Mouse (Mus musculus): ENCODE results near the gene Hcfc1.
A peak's percentile ranks its signal among the peaks of the same experiment; 100 is the strongest.

The Hcfc1 gene

DNA sequence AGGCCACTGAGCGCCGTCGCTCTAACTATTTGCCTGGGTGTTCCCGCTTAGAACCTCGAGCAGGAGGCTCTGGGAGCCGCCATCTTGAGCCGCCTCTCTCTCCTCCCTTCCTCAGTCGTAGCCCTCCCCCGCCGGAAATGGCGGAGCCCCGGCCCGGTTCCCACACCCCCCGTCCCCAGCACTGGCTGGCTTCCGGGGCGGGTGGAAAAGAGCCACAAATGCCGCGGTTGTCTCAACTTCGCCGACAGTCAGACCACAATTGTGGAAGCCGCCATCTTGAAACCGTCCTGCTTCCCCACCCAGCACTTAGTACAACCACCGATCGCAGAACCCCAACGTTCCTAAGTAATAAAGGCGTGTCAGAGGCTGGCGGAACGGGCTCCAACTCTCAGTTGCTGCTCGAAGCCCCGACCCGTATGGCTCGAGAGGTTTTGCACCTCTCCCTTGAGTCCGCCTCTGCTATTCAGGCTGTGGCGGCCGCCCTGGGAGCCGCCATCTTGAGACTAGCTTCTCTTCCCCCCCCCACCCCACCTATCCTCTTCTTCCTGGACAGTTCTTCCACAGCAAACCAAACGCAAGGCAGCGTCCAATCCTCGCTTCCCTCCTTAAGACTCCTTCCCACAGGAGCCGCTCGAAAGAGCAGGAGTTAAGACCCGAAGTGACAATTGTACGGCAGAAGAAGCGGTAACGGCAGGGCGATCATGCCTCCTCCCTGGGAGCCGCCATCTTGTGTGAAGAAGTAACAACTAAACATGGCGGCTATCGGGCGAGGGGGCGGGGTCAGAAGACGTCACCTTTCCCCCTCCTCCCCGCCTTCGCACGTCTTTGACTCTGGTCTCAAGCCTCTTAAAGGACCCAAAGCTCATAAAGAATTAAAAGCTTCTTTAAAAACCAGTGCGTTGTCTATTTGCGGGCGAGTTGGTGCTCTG, at the start of gene Hcfc1:
Hcfc1 (minus strand) TSS at position 110 of the 929 bp plus-strand sequence.
- peak; percentile 99 for DNase-seq

DNA sequence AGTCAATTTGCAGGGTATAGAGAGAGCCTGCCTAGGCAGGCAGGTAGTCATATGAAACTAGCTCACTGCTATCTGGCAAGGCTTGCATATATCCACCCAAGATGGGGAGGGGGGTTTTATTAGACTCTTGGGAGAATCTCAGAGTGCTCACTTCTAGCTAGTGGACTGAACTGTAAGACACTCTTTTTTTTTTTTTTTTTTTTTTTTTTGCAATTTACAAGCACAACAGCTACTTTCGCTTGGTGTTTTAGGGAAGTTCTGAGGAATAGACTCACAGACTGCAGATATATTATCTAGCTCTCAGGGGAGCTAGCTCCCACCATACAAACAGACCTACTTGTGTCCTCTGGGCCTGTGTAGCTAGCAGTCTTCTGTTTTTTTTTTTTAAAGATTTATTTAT, 48.4 kb upstream of the Hcfc1 start:
- DNase-seq: peak; percentile 39

DNA sequence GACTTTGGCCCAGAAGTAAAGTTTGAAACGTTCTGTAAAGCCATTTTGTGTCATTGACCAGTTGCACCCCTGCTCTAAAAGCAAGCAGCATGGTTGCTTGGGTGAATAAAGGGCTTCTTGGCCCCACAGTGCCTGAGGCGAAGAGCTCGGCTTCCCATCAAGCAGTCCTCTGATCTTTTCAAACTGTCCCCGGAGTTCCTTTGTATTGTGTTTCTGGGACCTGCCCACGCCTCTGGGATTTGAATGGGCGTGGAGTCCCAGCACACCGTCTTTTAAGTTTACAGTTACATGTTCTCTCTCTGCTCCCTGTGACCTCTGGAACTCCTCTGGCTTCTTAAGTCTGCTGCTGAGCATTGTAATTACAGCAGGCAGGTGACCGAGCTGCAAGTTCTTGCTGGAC, 41.9 kb upstream of the Hcfc1 start:
- peak; percentile 55 for DNase-seq

DNA sequence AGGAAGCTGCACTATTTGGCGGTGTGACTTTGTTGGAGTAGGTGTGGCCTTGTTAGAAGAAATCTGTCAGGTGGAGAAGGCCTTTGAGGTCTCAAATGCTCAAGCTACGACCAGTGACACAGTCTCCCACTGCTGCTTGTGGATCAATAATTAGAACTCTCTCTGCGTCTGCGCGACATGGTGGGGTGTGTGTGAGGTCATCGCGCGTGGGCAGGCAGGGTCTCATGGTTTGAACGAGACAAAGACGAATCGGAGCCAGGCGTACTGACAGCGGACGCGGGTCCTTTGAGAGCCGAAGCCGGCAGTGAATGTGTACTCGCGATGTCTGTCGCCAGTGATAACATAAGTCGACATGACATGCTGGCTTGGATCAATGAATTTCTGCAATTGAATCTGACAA, 40.2 kb upstream of the Hcfc1 start:
- peak; percentile 55 for DNase-seq

DNA sequence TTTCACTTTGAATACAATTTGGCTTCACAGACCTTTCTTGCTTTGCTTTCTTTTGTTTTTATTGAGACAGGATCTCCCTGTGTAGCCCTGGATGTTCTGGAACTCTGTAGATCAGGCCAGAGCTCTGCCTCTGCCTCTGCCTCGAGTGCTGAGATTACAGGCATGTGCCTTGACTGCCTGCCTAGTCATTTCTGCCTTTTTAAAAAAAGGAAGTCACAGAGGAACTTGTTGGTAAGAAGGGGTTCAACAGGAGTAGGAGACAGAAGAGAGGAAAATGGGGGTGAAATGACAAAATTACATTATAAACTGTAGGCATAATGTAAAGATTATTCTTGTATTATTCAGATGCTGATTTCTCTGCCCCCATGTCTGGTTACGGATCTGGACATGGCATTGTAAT, 37.5 kb upstream of the Hcfc1 start:
- DNase-seq: no peak

DNA sequence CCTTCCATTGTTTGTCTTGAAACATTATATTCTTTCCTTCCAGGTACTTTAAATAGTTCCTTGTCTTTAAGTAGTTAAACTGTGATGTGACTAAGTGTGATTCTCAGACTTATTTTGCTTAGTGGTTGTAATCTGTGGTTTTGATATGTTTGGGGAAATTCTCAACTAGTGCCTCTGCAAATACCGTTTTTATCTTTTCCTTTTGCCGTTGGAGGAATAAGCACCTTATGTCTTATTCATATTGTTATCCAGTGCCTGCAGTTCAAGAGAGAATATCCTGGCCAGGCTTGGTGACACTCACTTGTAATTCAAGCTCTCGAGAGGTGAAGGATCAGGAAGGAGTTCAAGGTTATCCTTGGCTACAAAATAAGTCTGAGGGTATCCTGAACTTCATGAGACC, 34.9 kb upstream of the Hcfc1 start:
- DNase-seq: no peak

DNA sequence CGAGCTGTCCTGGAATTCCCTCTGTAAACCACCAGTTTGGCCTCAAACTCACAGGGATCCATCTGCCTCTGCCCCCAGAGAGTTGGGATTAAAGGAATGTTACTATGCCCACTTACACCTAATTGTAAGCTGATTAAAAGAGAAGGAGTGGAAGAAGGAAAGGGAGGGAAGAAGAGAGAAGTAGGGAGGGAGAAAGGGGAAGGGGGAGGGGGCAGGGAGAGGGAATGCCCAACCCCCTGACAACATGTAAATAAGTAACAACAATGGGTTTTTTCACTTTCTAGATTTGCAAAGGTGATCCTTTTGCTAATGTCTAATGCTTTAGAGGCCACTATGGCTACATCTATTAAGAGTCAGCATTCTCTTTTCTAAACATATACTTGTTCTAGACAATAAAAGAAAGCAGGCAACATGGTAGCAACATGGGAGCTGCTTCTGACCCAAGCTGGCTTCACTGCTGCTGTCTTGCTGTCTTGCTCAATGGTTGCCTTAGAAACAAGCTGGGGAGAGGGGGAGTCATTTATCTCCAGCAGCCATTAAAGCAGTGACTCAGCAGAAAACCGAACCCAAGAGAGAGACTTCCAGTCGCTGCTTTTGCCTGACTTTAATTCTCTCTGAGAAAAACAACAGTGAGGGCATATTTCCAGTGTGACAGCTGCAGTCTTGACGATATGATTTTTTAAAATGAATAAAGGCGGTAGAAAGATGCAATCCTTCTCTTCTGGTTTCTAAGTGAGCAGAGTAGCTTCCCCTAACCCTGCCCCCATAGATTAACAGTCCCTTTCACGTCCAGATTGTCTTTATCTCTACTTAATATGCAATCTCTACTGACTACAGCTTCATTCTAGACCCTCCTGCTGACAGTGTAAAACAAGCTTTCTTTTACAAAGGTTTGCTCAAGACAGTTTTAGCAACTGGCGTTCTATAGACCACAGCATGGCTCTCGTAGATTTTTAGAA, 33.0 kb upstream of the Hcfc1 start:
- DNase-seq: peak; percentile 95

DNA sequence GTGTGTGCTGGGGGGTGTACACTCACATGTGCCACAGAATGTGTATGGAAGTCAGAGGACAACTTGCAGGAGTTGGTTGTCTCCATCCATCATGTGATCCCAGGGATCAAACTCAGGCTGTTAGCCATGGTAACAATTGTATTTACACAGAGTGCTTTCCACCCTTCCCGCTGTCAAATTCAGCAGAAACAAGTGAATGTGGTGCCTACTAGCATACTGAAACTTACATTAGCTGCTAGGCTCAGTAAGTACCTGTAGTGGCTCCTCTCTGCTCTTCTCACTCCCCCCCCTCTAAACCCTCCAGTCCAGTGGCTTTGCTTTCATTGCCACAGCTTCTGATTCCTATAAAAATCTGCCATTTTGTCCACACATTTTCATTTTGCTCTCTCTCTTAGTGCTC, 11.6 kb upstream of the Hcfc1 start:
- no peak for DNase-seq

DNA sequence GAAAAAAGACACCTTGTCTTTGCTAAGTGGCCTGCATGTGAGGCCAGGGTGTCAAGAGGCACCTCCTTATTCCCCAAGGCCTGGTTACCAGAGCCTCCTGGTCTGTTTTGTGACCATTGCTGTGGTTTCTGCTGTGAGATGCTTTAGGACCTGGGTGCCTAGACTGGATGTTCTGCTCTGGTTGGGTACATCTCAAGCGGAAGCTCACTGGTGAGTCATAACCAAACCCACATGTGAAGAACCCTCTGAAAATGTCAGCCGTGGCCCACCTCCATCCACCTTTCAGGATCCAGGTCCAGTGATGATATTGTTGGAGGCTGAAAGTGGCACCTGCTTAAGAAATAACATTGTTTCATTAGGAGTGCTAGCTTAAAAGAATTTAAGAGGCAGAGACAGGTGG, 10.1 kb upstream of the Hcfc1 start:
- DNase-seq: no peak

DNA sequence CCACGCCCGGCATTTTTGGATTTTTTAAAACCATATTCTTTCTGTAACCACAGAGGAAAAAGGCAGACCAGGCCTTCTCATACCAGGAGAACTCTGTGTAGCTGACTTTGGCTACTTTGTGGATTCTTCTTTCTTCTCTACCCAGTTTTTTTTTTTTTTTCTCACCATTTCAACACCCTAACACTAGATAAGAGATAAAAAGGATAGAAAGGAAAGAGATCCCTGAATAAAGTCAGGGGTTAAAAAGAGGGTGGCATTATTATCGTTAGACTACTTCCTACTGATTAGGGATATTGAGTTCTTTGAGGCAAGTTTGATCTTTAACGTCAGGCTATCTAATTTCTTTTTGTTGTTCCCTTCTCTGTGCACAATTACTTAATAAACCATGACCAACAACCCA, 6.6 kb upstream of the Hcfc1 start:
- DNase-seq: no peak

DNA sequence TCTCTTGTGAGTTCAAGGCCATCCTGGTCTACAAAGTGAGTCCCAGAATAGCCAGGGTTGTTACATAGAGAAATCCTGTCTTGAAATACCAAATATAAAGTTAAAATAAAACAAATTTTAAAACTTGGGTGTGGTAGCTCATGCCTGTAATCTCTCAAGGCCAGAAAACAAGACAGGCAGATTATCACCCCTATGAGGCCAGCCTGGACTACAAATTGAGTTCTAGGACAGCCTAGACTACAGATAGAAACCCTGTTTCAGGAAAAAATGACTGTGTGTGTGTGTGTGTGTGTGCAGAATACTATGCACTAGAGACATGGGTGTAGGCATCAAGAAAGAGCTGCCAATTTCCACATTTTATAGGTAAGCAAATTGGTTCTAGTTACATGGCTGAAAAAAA, 4.6 kb upstream of the Hcfc1 start:
- DNase-seq: no peak

DNA sequence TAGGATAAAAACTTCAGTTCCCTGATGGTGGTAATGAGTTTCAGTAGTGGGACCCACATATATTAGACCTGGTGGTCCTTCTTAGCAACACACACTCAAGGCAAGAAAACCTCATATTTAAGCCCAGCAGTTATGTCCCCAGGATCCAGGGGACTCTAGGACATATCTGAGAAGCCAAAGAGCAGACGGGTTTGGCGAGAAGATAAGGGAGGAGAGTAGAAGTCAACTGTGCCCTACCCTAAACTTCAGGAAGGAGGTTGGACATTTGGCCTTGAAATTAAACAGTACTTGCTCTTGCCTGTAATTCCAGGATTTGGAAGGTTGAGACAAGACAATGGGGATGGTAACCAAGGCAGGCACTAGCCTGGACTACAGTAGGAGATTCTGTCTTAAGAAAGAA, 3.6 kb upstream of the Hcfc1 start:
- peak; percentile 8 for DNase-seq

DNA sequence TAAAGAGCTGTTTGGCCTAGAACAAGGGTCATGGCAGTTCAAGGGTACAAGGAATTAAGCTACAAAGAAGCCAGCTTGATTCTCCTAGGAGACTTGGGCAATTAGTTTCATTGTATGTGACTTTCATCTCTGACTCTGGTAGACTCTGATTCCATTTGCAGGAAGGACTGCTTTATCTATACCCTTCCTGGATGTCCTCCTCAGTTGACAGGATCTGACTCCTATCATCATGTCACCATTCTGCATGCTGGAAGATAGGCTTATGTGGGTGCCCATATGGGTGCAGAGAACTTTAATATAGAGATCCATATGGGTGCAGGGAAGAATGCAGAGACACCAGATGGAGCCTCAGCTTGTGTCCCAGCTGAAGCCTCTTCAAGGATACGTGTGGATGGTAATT, 3.0 kb upstream of the Hcfc1 start:
- DNase-seq: peak; percentile 39

DNA sequence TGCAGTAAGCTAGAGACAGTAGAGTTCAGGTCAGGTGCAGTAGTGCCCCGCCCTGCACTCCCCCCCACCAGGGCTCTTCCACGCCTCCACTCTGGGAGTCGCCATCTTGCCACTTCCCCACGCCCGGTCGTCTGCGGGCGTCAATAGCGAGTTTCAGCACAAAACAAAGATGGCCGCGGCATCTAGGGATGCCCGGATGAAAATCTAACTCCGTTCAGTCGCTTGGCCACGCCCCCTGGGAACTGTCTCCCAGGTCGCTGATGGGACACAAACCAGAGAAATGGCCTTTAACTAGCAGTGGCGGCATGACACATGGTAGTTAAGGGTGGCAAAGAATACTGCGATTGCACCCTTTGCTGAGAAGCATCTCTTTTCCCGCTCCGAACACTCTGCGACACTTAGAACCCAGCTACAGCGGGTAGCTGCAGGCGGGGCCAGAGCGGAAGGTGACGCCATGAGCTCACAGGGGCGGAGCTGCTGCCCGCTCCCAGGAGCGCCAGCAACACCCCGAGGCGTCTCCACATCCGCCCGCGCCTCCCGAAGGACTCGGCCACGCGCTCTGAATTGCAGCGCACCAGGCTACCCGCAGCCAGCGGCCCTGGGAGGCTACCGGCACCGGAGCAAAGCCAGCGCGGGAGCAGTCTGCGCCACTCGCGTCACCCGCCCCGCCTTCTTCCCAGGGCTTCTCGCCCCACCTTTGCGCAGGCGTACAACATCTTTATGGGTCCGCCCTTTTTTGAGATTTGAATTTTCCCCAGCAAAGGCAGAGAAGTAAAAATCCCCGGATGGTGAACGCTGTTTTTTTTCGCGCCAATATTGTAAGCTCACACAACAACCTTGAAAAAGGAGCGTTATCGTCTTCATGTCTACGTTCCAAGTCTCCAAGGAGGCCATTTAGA, 1.3 kb upstream of the Hcfc1 start:
- peak; percentile 99 for DNase-seq

DNA sequence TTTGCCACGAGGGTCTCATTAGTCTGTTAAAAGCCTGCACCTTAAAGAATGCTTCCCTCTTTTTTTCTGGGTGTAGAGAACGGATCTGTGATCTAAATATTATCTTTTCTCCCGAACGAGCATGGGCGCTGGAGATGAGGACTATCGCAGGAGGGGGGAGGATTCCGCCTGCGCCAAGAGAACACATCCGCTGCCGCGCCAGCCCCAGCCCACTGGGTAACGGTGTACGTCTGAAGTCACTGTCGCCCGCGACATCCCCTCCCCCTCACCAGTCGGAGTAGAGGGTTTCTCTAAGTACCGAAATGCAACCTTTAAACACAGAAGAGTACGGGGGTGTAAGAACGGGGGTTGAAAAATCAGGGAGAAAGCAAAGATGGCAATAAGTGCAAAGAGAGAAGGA, 850 bp downstream of the Hcfc1 start:
- DNase-seq: peak; percentile 94

DNA sequence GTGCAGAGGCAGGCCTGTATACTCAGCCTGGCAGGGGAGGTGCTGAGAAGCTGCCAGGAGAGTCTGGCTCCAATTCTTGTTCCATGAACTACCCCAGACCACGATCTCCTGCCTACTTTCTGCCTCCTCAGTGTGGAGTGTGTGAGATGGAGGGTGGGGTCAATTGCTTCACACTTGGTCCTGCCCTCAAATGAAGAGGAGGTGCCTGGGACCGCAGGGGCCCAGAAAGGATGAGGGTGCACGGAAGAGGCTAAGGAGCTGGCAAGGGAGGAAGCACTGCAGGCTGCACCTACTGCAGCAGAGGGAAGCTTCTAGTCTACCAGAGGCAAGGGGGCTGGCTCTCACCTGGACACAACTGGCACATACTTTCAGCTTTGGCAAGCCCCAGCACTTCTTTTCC, 1.8 kb downstream of the Hcfc1 start:
- DNase-seq: peak; percentile 93

DNA sequence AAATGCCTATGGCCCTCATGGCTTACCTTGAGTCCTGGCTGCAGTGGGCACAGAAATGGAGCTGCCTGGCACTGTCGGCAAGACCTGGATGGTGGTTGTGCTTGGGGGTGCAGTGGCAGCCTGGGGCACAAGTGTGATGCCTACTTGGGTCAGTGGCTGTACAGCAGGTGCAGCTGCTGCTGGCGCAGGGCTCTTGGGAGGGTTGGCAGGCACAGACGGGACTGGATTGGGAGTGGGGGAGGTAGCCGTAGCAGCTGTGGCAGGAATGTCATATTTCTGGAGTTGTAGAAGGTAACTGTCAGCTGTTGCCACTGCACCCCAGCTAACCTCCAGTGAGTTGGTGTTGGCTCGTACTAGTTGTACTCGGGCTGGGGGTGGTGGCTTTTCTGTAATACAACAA, 11.2 kb downstream of the Hcfc1 start:
- no peak for DNase-seq

DNA sequence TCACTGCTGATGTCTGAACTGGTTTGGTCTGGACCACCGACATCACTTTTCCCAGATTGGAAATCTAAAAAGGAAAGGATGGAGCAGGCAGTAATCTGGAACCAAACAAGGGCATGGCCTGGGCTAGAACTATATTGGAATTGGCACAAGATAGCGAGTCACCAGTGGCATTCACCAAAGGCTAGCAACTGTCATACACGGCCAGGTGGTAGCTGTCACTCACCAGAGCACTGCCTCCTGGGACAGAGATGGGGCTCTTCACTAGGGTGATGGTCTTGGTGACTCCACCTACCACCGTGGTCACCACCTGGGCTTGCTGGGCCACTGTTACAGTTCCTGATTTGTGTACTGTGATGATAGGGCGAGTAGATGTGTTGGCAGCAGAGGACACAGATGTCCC, 13.6 kb downstream of the Hcfc1 start:
- peak; percentile 79 for DNase-seq

DNA sequence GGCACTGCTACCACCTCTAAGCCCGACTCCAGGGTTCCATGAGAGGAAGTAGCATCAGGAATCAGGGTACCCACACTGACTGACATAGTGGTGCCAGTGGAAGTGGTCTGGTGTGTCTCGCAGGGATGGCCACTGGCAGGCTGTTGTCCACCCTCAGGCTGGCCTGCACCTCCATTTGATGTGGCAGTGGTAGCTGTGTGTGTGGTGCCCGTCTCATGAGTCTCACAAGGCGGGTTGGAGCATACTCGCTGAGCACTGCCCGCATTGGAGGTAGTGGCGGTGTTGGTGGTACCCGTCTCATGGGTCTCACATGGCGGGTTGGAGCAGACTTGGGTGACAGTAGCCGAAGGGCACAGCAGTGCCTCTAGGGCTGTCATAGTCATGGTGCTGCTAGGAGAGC, 16.8 kb downstream of the Hcfc1 start:
- peak; percentile 90 for DNase-seq

DNA sequence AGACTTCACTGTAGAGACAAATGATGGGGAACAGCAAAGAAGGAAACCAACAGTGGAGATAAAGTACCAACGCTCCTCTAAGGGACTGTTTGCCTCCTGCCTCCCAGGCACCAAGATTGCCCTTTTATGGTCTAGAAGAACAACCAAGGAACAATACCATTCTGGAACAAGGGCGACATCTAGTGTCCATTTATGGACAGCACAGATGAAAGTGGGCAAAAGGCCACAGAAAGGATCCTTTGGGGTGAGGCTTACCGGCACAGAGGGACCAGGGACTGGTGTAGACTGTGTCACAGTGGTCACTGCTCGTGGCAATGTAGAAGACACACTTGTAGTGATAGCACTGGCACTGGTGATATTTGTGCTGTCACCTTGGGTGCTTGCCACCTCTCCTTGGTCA, 17.5 kb downstream of the Hcfc1 start:
- DNase-seq: peak; percentile 94

DNA sequence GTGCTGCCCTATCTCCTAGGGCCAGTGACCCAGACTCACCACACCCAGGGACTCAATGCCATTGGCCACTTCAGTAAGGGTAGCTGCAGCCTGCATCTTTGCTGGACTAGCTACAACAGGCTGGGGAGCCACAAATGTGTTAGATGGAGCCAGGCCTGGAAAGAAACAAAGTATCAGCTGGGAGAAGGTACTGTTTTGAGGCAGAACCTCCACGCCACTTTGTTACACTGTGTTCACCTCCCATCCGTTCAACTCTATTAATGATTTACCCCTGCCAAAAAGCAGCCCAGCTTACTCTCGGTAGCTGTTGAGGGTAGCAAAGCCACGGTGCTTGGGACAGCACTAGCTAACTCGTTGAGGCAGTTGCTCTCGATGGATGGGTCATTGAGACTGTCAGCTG, 19.3 kb downstream of the Hcfc1 start:
- peak; percentile 61 for DNase-seq

DNA sequence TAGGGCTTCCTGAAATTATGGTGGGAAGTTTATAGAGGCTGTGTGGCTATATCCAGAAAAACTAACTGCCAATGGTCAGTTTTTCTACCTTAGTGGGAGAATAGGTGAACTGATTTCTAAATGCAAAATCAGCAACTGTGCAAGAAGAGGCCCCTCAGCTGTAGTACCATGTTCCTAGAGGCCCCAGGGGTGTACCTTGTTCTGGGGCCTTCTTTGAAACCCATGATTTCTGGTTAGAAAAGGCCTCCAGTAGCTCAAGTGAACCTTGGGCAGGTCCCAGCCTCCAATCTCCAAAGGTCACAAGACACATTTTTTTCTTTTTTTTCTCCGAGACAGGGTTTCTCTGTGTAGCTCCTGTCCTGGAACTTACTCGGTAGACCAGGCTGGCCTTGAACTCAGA, 23.9 kb downstream of the Hcfc1 start:
- peak; percentile 43 for DNase-seq

DNA sequence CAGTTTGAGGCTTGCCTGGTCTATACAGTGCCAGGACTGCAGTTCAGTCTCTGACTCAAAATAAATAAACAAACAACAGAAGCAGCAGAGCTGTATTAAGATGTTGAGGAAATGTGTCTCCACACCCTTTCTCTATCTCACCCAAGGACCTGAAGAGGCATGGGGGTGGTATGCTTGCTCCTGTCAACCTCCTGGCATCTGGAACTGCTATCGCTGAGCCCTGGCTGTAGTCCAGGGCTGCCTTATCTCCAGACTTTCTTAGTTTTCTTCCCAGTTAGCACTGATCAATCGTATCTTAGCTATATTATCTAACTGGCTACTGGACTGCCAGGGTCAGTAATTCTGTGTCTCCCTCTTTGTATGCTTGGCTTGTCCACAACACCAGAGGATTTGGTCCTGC, 24.3 kb downstream of the Hcfc1 start:
- peak; percentile 48 for DNase-seq
